Mouse (Mus musculus): ENCODE data around the gene Zbtb43. TPM values are rescaled to one million over a fixed set of nuclear protein-coding genes. Genes with fewer than 3 reads are reported as not detected.

Zbtb43 gene
- polyA plus RNA-seq (2012; rRNA removed), result 13.6 and 15.0 TPM in 2 replicates
- polyA plus RNA-seq (2014; fragmentation: Nextera tagmentation; extraction: Ambion mirVana), result 18.3 and 19.0 TPM in 2 replicates

DNA sequence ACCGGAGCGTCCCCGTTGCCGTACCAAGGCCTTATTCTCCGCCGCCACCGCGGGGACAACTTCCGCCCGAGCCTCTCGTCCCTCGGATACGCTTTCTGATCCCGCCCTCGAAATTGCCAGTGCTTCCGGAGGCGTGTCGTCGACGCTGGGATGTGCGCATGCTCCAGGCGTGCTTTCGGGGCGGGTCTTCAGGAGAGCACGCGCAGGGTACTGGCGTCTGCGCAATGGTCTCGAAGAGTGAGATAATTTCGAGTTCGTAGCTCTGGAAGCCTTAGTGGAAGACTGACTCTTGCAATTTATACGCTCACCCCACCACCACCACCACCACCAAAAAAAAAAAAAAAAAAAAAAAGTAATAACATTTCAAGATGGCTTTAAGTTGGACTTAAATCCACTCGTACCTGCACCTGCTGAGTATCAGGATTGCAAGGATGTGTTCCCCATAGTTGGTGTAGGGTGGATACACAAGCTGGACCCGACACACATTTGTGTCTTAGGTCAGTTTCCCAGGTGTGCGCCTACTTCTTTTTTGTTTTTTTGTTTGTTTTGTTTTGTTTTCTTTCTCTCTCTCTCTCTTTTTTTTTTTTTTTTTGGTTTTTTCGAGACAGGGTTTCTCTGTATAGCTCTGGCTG lies at the start of gene Zbtb43:
Gene Zbtb43 (minus strand): TSS at position 94 of the 632 bp plus-strand sequence.
- peak within 1 kb of the TSS; percentile 91 for H3K9ac ChIP-seq (ENCODE audit: low read depth, low read length, severe bottlenecking)
- peaks cover 16% of the 10 kb centered on the region for H3K36me3 ChIP-seq (ENCODE audit: control insufficient read depth, insufficient read depth, low read length)
- peak within 1 kb of the TSS; percentile 77 for H3K4me2 ChIP-seq (replicated peaks; ENCODE audit: low read depth, low read length, severe bottlenecking)

DNA sequence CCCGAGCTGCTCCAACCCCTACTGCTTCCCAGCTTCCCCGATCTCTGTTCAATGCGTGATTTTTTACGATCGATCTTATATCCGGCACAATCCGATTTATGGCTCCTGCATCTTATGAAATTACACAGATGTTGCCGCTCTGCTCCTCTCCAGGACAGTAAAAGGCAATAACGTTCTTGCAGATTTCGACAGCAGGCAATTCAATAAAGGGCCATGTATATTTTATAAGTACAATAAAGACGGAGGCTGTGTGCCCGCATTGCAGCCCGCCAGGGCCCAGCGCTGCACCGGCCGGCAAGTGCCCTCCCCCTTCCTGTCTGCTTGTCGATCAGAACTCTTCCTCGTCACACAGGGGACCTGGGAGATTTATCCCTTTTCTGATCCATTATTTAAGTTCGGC lies 47.5 kb upstream of the Zbtb43 start:
- ATAC-seq (ENCODE audit: low FRiP score, low read depth) (no peak), DNase-seq (ENCODE audit: low spot score) (no peak)
- Histone ChIP-seq H3K27ac (replicated peaks; ENCODE audit: low read depth, low read length) (no peak overlapping the region), H3K4me3 (replicated peaks; ENCODE audit: low read length) (peak overlapping the region; percentile 8; the same call in 1 of the 2 replicates), H3K9ac (ENCODE audit: low read depth, low read length, severe bottlenecking) (peak overlapping the region; percentile 16; the same call in 1 of the 2 replicates), H3K27me3 (ENCODE audit: control insufficient read depth, insufficient read depth, low read length) (0 out of 2 replicates have a peak, but pooled peaks cover 4% of the 10 kb centered on the region), H3K36me3 (ENCODE audit: control insufficient read depth, insufficient read depth, low read length) (no peaks in the 10 kb centered on the region), H3K9me3 (ENCODE audit: control insufficient read depth, low read length) (no peaks in the 10 kb centered on the region), H3K4me1 (ENCODE audit: control insufficient read depth, insufficient read depth, low read length) (peaks cover 7% of the 10 kb centered on the region), H3K4me2 (replicated peaks; ENCODE audit: low read depth, low read length, severe bottlenecking) (peak overlapping the region; percentile 34; the same call in 1 of the 2 replicates)
- WGBS, result 26% methylated on average over 19 of the region's 19 CpGs
- no peak for TF ChIP-seq POLR2A (IDR thresholded peaks at IDR 0.05; ENCODE audit: borderline replicate concordance, extremely low read depth, insufficient read depth, insufficient read length)

More for the DNA sequence above, at the start of gene Zbtb43:
- peak within 1 kb of the TSS; percentile 52; the same call in 1 of the 2 replicates for H3K27ac ChIP-seq (replicated peaks; ENCODE audit: low read depth, low read length)
- DNase-seq (ENCODE audit: low spot score), result peak; percentile 93
- peaks cover 16% of the 10 kb centered on the region for H3K4me1 ChIP-seq (ENCODE audit: control insufficient read depth, insufficient read depth, low read length)
- no peaks in the 10 kb centered on the region for H3K9me3 ChIP-seq (ENCODE audit: control insufficient read depth, low read length)
- WGBS, result 6% methylated on average over 30 of the region's 36 CpGs
- H3K27me3 ChIP-seq (ENCODE audit: control insufficient read depth, insufficient read depth, low read length), result no peaks in the 10 kb centered on the region
- peak within 1 kb of the TSS; percentile 97 for H3K4me3 ChIP-seq (replicated peaks; ENCODE audit: low read length)
- ATAC-seq (ENCODE audit: low FRiP score, low read depth), result peak; percentile 95
- peak; percentile 64; the same call in 1 of the 2 replicates for TF ChIP-seq POLR2A (IDR thresholded peaks at IDR 0.05; ENCODE audit: borderline replicate concordance, extremely low read depth, insufficient read depth, insufficient read length)

DNA sequence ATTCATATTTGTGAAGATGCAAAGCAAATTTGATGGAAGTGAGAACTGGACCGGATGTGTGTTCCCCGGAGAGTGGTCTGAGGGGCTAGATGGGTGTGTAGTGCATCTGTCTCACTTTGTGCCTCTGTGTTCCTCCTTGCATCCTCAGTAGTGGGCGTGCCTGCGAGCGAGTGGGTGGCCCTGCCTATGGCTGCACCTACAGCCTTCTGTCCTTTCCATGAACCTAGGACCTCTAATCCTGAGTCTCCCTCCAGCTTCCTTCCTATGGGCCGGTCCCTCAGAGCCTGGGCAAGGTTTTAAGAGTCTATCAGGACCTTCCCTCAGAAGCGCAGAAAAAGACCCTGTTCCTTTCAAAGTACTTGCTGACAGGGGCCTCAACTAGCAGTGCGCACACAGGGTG lies 47.1 kb upstream of the Zbtb43 start:
- Histone ChIP-seq H3K27ac (replicated peaks; ENCODE audit: low read depth, low read length) (no peak overlapping the region), H3K9ac (ENCODE audit: low read depth, low read length, severe bottlenecking) (peak overlapping the region; percentile 16; the same call in 1 of the 2 replicates), H3K9me3 (ENCODE audit: control insufficient read depth, low read length) (no peaks in the 10 kb centered on the region), H3K4me1 (ENCODE audit: control insufficient read depth, insufficient read depth, low read length) (peaks cover 7% of the 10 kb centered on the region), H3K4me3 (replicated peaks; ENCODE audit: low read length) (peak overlapping the region; percentile 8; the same call in 1 of the 2 replicates), H3K4me2 (replicated peaks; ENCODE audit: low read depth, low read length, severe bottlenecking) (peak overlapping the region; percentile 34; the same call in 1 of the 2 replicates), H3K27me3 (ENCODE audit: control insufficient read depth, insufficient read depth, low read length) (0 out of 2 replicates have a peak, but pooled peaks cover 4% of the 10 kb centered on the region), H3K36me3 (ENCODE audit: control insufficient read depth, insufficient read depth, low read length) (no peaks in the 10 kb centered on the region)
- 68% methylated on average over 8 of the region's 8 CpGs for WGBS
- DNase-seq (ENCODE audit: low spot score) (no peak), ATAC-seq (ENCODE audit: low FRiP score, low read depth) (no peak)
- no peak for TF ChIP-seq POLR2A (IDR thresholded peaks at IDR 0.05; ENCODE audit: borderline replicate concordance, extremely low read depth, insufficient read depth, insufficient read length)

DNA sequence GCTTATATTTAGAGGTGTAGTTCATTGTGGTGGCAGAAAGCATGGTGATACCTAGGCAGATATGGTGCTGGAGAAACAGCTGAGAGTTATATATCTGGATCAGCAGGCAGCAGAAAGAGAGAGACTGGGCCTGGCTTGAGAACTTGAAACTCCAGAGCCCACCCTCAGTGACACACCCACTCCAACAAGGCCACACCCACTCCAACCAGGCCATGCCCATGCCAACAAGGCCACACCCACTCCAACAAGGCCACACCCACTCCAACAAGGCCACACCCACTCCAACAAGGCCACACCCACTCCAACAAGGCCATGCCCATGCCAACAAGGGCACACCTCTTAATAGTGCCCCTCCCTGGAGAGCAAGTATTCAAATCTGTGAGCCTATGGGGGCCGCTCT lies 42.4 kb upstream of the Zbtb43 start:
- no peak overlapping the region for H3K4me3 ChIP-seq (replicated peaks; ENCODE audit: low read length)
- peaks cover 5% of the 10 kb centered on the region for H3K4me1 ChIP-seq (ENCODE audit: control insufficient read depth, insufficient read depth, low read length)
- ATAC-seq (ENCODE audit: low FRiP score, low read depth) (no peak), DNase-seq (ENCODE audit: low spot score) (no peak)
- no peaks in the 10 kb centered on the region for H3K36me3 ChIP-seq (ENCODE audit: control insufficient read depth, insufficient read depth, low read length)
- no peak for TF ChIP-seq POLR2A (IDR thresholded peaks at IDR 0.05; ENCODE audit: borderline replicate concordance, extremely low read depth, insufficient read depth, insufficient read length)
- no peak overlapping the region for H3K4me2 ChIP-seq (replicated peaks; ENCODE audit: low read depth, low read length, severe bottlenecking)
- H3K27me3 ChIP-seq (ENCODE audit: control insufficient read depth, insufficient read depth, low read length), result no peaks in the 10 kb centered on the region
- H3K9me3 ChIP-seq (ENCODE audit: control insufficient read depth, low read length), result no peaks in the 10 kb centered on the region
- H3K9ac ChIP-seq (ENCODE audit: low read depth, low read length, severe bottlenecking), result no peak overlapping the region
- WGBS, result 100% methylated on average over 1 of the region's 1 CpGs
- no peak overlapping the region for H3K27ac ChIP-seq (replicated peaks; ENCODE audit: low read depth, low read length)

DNA sequence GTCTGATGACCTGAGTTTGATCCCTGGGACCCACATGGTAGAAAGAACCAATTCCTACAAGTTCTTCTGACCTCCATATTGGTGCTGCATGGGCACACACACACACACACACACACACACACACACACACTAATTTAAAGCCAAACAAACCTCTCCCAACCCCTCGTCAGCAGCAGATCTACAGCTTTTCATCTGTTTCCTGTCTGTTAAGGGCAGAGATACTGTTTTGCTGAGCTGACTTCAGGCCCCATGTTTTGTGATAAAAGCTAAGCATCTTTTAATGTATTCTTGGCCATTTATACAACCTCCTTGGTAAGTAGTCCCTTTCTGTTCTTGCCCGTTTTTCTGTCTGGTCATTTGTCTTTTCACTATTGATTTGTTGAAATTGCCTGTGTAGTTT lies 34.2 kb upstream of the Zbtb43 start:
- 30% methylated on average over 2 of the region's 2 CpGs for WGBS
- Histone ChIP-seq H3K36me3 (ENCODE audit: control insufficient read depth, insufficient read depth, low read length) (no peaks in the 10 kb centered on the region), H3K4me1 (ENCODE audit: control insufficient read depth, insufficient read depth, low read length) (no peaks in the 10 kb centered on the region), H3K27me3 (ENCODE audit: control insufficient read depth, insufficient read depth, low read length) (no peaks in the 10 kb centered on the region), H3K9me3 (ENCODE audit: control insufficient read depth, low read length) (peaks cover 4% of the 10 kb centered on the region; the same call in 1 of the 2 replicates), H3K27ac (replicated peaks; ENCODE audit: low read depth, low read length) (no peak overlapping the region), H3K4me2 (replicated peaks; ENCODE audit: low read depth, low read length, severe bottlenecking) (no peak overlapping the region), H3K4me3 (replicated peaks; ENCODE audit: low read length) (no peak overlapping the region), H3K9ac (ENCODE audit: low read depth, low read length, severe bottlenecking) (no peak overlapping the region)
- ATAC-seq (ENCODE audit: low FRiP score, low read depth) (no peak), DNase-seq (ENCODE audit: low spot score) (no peak)
- TF ChIP-seq POLR2A (IDR thresholded peaks at IDR 0.05; ENCODE audit: borderline replicate concordance, extremely low read depth, insufficient read depth, insufficient read length), result no peak

Measured in limb, embryonic 14.5 days (tissue).